Mouse (Mus musculus): Measurements from ENCODE around the gene Gsdma3. TPM values are rescaled to one million over a fixed set of nuclear protein-coding genes. Genes with fewer than 3 reads are reported as not detected.

The Gsdma3 gene
- polyA plus RNA-seq, 1 experiment from 2014 or later: not detected

Other genes with a start within 250 kb of the Gsdma3 start
- gene Tcap, start 242.5 kb upstream of the Gsdma3 start, polyA plus RNA-seq (2018): 0.16 TPM in 1 of 3 replicates, not detected in the others
- gene Pnmt, start 239.9 kb upstream of the Gsdma3 start, polyA plus RNA-seq (2018): not detected in 3 replicates
- 2.8 to 4.2 TPM (median 2.9 TPM) in 3 replicates for gene Pgap3, start 225.9 kb upstream of the Gsdma3 start, polyA plus RNA-seq (2018)
- gene Erbb2, start 213.9 kb upstream of the Gsdma3 start, polyA plus RNA-seq (2018): not detected in 3 replicates
- 48.5 to 121 TPM (median 108 TPM) in 3 replicates for gene Mien1, start 187.4 kb upstream of the Gsdma3 start, polyA plus RNA-seq (2018)
- gene Grb7, start 180.0 kb upstream of the Gsdma3 start, polyA plus RNA-seq (2018): 0.06 TPM in 1 of 3 replicates, not detected in the others
- gene Ikzf3, start 80.3 kb upstream of the Gsdma3 start, polyA plus RNA-seq (2018): 0.09 to 0.85 TPM in 2 of 3 replicates, not detected in the other
- not detected in 3 replicates for gene Zpbp2, start 75.3 kb upstream of the Gsdma3 start, polyA plus RNA-seq (2018)
- 12.4 to 23.2 TPM (median 22.9 TPM) in 3 replicates for gene Ormdl3, start 39.0 kb upstream of the Gsdma3 start, polyA plus RNA-seq (2018)
- gene Lrrc3c, start 28.1 kb upstream of the Gsdma3 start, polyA plus RNA-seq (2018): not detected in 3 replicates
- 0.68 TPM in 1 of 3 replicates, not detected in the others for gene Gm12355, start 699 bp upstream of the Gsdma3 start, polyA plus RNA-seq (2018)
- gene Gsdma2, start 20.4 kb downstream of the Gsdma3 start, polyA plus RNA-seq (2018): not detected in 3 replicates
- not detected in 3 replicates for gene Gsdma, start 38.0 kb downstream of the Gsdma3 start, polyA plus RNA-seq (2018)
- gene Psmd3, start 56.2 kb downstream of the Gsdma3 start, polyA plus RNA-seq (2018): 53.4 to 97.2 TPM (median 55.5 TPM) in 3 replicates
- not detected in 3 replicates for gene Csf3, start 74.9 kb downstream of the Gsdma3 start, polyA plus RNA-seq (2018)
- gene Med24, start 103.1 kb downstream of the Gsdma3 start, polyA plus RNA-seq (2018): 19.2 to 19.9 TPM (median 19.6 TPM) in 3 replicates
- gene Thra, start 114.3 kb downstream of the Gsdma3 start, polyA plus RNA-seq (2018): 8.2 to 12.1 TPM (median 9.8 TPM) in 3 replicates
- gene Nr1d1, start 149.0 kb downstream of the Gsdma3 start, polyA plus RNA-seq (2018): 3.0 to 7.6 TPM (median 4.9 TPM) in 3 replicates
- gene Msl1, start 169.2 kb downstream of the Gsdma3 start, polyA plus RNA-seq (2018): 40.0 to 80.9 TPM (median 44.0 TPM) in 3 replicates
- gene Casc3, start 178.5 kb downstream of the Gsdma3 start, polyA plus RNA-seq (2018): 21.2 to 29.9 TPM (median 22.1 TPM) in 3 replicates
- gene Rapgefl1, start 210.4 kb downstream of the Gsdma3 start, polyA plus RNA-seq (2018): 0.23 to 0.34 TPM (median 0.31 TPM) in 3 replicates
- gene Wipf2, start 237.3 kb downstream of the Gsdma3 start, polyA plus RNA-seq (2018): 11.1 to 18.1 TPM (median 11.5 TPM) in 3 replicates

Measured in macrophage (primary cell).